Mouse (Mus musculus): ENCODE results near the gene Dennd4c. TPM values are rescaled to one million over a fixed set of nuclear protein-coding genes. Genes with fewer than 3 reads are reported as not detected.

Gene Dennd4c
- polyA plus RNA-seq, 1 experiment from 2014 or later: 7.4 TPM

DNA sequence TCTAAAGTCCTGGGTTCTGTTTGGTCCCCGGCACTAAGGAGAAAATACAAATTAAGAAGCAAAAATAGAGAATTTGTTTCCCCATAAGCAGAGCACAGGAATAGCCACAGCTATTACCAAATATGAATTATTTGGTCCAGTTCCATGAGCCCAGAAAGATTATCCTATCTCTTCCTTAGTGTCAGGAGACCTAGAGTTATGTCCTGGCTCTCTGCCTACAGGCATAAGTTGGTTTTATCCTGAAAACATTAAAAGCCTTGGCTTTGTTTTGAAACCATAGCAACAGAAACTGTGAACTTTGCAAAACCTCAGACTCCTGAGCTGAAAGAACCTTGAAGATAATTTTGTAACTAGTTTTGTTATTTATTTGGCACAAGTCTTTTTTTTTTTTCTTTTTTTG, 31.2 kb upstream of the Dennd4c start:
- DNase-seq (ENCODE audit: low spot score) (no peak), ATAC-seq (ENCODE audit: low FRiP score) (no peak)
- Histone ChIP-seq H3K9me3 (ENCODE audit: control insufficient read depth, low read length) (no peaks in the 10 kb centered on the region), H3K27me3 (ENCODE audit: control insufficient read depth, insufficient read depth, low read length) (no peaks in the 10 kb centered on the region), H3K27ac (ENCODE audit: low read depth, low read length) (no peak overlapping the region), H3K36me3 (ENCODE audit: control insufficient read depth, insufficient read depth, low read length) (no peaks in the 10 kb centered on the region), H3K4me1 (replicated peaks; ENCODE audit: control insufficient read depth, insufficient read depth, low read length) (no peaks in the 10 kb centered on the region), H3K4me3 (ENCODE audit: low read depth, low read length) (no peak overlapping the region), H3K4me2 (replicated peaks; ENCODE audit: low read depth, low read length) (no peak overlapping the region), H3K9ac (ENCODE audit: low read depth, low read length) (no peak overlapping the region)
- 88% methylated on average over 1 of the region's 1 CpGs for WGBS

DNA sequence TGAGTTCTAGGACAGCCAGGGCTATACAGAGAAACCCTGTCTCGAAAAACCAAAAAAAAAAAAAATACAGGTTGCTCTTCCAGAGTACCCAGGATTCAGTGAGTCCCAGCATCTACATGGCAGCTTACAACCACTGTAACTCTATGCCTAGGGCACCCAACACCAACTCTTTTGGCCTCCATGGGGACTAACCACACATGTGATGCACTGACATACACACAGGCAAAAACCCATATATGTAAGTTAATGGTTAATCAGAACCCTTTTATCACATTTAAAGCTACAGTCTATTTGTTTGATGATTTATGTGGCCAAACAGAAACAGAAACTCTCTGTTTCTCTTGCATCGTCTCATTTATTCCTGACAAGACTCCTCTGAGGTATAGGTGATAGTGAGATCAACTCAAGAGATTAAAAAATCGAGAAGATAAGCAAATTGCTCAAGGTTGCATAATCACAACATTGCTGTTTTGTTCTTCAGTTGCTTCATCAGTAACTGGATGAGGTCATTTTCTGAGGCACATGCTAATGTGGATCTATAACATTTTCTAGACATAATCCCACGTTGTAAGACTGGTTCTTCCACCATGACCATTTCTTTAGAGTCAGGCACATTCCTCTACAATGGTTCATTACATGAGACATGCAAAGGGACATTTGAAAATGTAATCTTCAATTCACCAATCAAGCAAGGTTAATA, 29.3 kb upstream of the Dennd4c start:
- DNase-seq (ENCODE audit: low spot score) (no peak), ATAC-seq (ENCODE audit: low FRiP score) (no peak)
- no peak overlapping the region for H3K27ac ChIP-seq (ENCODE audit: low read depth, low read length)
- no peaks in the 10 kb centered on the region for H3K4me1 ChIP-seq (replicated peaks; ENCODE audit: control insufficient read depth, insufficient read depth, low read length)
- WGBS: 77% methylated on average over 4 of the region's 4 CpGs
- no peaks in the 10 kb centered on the region for H3K27me3 ChIP-seq (ENCODE audit: control insufficient read depth, insufficient read depth, low read length)
- no peaks in the 10 kb centered on the region for H3K9me3 ChIP-seq (ENCODE audit: control insufficient read depth, low read length)
- H3K9ac ChIP-seq (ENCODE audit: low read depth, low read length): no peak overlapping the region
- no peak overlapping the region for H3K4me2 ChIP-seq (replicated peaks; ENCODE audit: low read depth, low read length)
- H3K4me3 ChIP-seq (ENCODE audit: low read depth, low read length): no peak overlapping the region
- no peaks in the 10 kb centered on the region for H3K36me3 ChIP-seq (ENCODE audit: control insufficient read depth, insufficient read depth, low read length)

DNA sequence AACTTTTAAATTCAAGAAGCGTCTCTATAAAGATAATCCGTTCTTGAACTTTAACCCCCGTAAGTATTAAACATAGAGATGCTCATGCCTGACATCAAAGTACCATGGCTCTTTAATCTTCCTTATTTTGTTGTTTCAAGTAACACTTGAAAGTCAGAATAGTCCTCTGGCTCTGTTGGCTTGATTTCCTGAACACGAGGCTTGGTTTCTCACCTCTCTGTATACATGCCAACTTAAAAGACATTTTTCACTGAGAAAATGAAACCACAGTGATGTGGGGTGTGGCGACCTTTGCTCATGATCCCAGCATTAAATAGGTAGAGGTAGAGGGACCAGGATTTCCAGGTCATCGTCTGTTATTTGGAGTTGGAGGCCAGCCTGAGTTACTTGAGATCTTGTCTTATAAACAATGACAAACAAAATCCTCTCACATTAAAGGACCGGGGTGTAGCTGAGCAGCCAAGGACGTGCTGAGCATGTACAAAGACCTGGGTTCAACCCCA, 26.4 kb upstream of the Dennd4c start:
- WGBS: 80% methylated on average over 8 of the region's 8 CpGs

DNA sequence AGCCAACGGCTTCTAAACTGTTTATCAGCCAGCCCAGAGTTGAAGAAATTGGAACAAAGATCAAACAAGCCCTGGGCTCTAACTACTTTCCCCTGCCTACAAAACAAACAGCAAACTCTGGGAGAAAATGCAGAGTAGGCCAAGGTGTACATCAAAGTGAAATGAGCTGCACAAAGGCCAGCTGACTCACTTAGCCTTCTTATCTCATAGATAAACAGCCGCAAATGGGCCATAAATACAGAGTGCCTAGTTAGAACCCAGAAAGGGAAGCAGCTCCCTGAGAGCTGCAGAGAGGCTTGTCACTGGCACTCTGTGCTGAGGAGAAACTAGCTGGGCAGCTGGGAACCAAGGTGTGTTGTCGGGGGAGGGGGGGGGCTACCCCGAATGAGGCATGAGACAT, 23.2 kb upstream of the Dennd4c start:
- H3K27ac ChIP-seq (ENCODE audit: low read depth, low read length): no peak overlapping the region
- H3K9ac ChIP-seq (ENCODE audit: low read depth, low read length): no peak overlapping the region
- H3K27me3 ChIP-seq (ENCODE audit: control insufficient read depth, insufficient read depth, low read length): no peaks in the 10 kb centered on the region
- no peaks in the 10 kb centered on the region for H3K4me1 ChIP-seq (replicated peaks; ENCODE audit: control insufficient read depth, insufficient read depth, low read length)
- H3K4me3 ChIP-seq (ENCODE audit: low read depth, low read length): no peak overlapping the region
- no peaks in the 10 kb centered on the region for H3K9me3 ChIP-seq (ENCODE audit: control insufficient read depth, low read length)
- 76% methylated on average over 4 of the region's 4 CpGs for WGBS
- DNase-seq (ENCODE audit: low spot score) (no peak), ATAC-seq (ENCODE audit: low FRiP score) (no peak)
- H3K4me2 ChIP-seq (replicated peaks; ENCODE audit: low read depth, low read length): no peak overlapping the region
- no peaks in the 10 kb centered on the region for H3K36me3 ChIP-seq (ENCODE audit: control insufficient read depth, insufficient read depth, low read length)

More for the DNA sequence above, 26.4 kb upstream of the Dennd4c start:
- Histone ChIP-seq H3K9ac (ENCODE audit: low read depth, low read length) (no peak overlapping the region), H3K36me3 (ENCODE audit: control insufficient read depth, insufficient read depth, low read length) (no peaks in the 10 kb centered on the region), H3K4me1 (replicated peaks; ENCODE audit: control insufficient read depth, insufficient read depth, low read length) (no peaks in the 10 kb centered on the region), H3K4me2 (replicated peaks; ENCODE audit: low read depth, low read length) (no peak overlapping the region), H3K27ac (ENCODE audit: low read depth, low read length) (no peak overlapping the region), H3K4me3 (ENCODE audit: low read depth, low read length) (no peak overlapping the region), H3K27me3 (ENCODE audit: control insufficient read depth, insufficient read depth, low read length) (no peaks in the 10 kb centered on the region), H3K9me3 (ENCODE audit: control insufficient read depth, low read length) (no peaks in the 10 kb centered on the region)
- DNase-seq (ENCODE audit: low spot score): no peak
- no peak for ATAC-seq (ENCODE audit: low FRiP score)

DNA sequence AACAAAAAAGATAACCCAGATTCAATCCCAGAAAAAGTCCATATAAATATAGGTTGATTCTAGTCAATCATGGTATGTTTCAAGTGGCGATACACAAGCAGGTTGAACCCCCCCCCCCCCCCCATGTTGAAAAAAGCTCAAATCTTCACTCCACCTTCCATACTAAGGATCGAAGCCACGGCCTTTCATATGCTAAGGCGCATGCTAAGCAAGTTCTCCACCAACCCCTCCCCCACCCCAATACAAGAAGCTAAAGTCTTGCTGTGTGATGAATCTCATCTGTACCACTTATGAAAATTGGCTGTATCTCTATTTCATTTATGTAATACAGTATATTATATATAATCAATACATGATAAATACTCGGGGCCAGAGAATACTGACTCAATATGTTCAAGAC, 22.2 kb upstream of the Dennd4c start:
- DNase-seq (ENCODE audit: low spot score) (no peak), ATAC-seq (ENCODE audit: low FRiP score) (no peak)
- H3K9me3 ChIP-seq (ENCODE audit: control insufficient read depth, low read length): no peaks in the 10 kb centered on the region
- H3K9ac ChIP-seq (ENCODE audit: low read depth, low read length): no peak overlapping the region
- H3K4me2 ChIP-seq (replicated peaks; ENCODE audit: low read depth, low read length): no peak overlapping the region
- H3K36me3 ChIP-seq (ENCODE audit: control insufficient read depth, insufficient read depth, low read length): no peaks in the 10 kb centered on the region
- H3K27me3 ChIP-seq (ENCODE audit: control insufficient read depth, insufficient read depth, low read length): no peaks in the 10 kb centered on the region
- no peaks in the 10 kb centered on the region for H3K4me1 ChIP-seq (replicated peaks; ENCODE audit: control insufficient read depth, insufficient read depth, low read length)
- H3K4me3 ChIP-seq (ENCODE audit: low read depth, low read length): no peak overlapping the region
- H3K27ac ChIP-seq (ENCODE audit: low read depth, low read length): no peak overlapping the region
- WGBS: 94% methylated on average over 5 of the region's 5 CpGs

DNA sequence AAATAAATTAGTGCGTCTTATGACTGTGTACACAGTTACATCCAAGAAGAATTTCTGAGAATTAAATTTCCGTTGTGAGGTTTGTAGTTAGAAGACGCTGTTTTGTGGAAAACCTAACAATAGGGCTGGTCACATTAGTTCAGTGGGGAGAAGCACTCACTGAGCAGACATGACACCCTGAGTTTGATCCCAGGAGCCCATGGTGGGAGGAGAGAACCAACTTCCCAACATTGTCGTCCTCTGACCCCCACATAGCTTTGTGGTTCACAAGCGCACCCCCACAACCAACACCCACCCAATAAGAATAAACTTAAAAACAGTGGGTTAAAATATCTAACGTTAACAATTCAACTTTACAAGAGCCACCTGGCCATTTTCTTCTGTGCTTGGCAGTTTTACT, 18.5 kb upstream of the Dennd4c start:
- Histone ChIP-seq H3K9me3 (ENCODE audit: control insufficient read depth, low read length) (no peaks in the 10 kb centered on the region), H3K4me2 (replicated peaks; ENCODE audit: low read depth, low read length) (no peak overlapping the region), H3K4me1 (replicated peaks; ENCODE audit: control insufficient read depth, insufficient read depth, low read length) (no peaks in the 10 kb centered on the region), H3K27ac (ENCODE audit: low read depth, low read length) (no peak overlapping the region), H3K9ac (ENCODE audit: low read depth, low read length) (no peak overlapping the region), H3K27me3 (ENCODE audit: control insufficient read depth, insufficient read depth, low read length) (no peaks in the 10 kb centered on the region), H3K4me3 (ENCODE audit: low read depth, low read length) (no peak overlapping the region), H3K36me3 (ENCODE audit: control insufficient read depth, insufficient read depth, low read length) (no peaks in the 10 kb centered on the region)
- ATAC-seq (ENCODE audit: low FRiP score): no peak
- no peak for DNase-seq (ENCODE audit: low spot score)
- 85% methylated on average over 6 of the region's 6 CpGs for WGBS

DNA sequence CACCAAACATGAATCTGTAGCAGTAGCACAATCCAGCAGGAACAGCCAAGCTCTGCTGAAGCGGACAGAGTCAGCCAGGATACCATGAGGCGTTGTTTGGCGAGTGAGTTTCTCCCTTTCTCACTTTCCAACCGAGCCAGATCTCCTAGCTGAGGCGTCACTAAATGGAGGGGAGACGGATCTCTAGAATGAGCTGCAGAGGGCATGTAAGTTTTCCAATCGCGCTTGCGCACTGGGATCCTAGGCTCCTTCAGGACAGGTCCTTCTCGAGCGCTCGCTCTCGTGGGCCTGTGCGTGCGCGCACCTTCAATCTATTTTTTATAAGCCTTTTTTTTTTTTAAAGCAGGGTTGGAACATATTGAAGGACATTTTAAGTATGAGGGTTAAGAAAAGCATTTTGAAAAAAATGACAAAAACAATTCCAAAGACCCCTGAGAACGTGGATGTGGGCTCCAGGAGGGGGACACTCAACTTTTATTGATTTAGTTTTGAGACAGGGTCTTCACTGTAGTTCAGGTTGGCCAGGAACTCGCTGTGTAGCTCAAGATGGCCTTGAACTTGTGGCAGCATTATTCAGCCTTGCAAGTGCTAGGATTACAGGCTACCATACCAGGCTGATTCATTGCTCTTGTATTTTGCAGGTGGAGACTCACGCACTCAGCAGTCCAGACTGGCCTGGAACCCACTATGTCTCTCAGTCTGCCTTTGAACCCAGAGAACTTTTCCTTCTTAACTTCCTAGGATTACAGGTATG, 14.1 kb upstream of the Dennd4c start:
- no peaks in the 10 kb centered on the region for H3K4me1 ChIP-seq (replicated peaks; ENCODE audit: control insufficient read depth, insufficient read depth, low read length)
- DNase-seq (ENCODE audit: low spot score) (no peak), ATAC-seq (ENCODE audit: low FRiP score) (no peak)
- no peaks in the 10 kb centered on the region for H3K9me3 ChIP-seq (ENCODE audit: control insufficient read depth, low read length)
- 87% methylated on average over 19 of the region's 19 CpGs for WGBS
- no peak overlapping the region for H3K27ac ChIP-seq (ENCODE audit: low read depth, low read length)
- H3K9ac ChIP-seq (ENCODE audit: low read depth, low read length): no peak overlapping the region
- H3K27me3 ChIP-seq (ENCODE audit: control insufficient read depth, insufficient read depth, low read length): no peaks in the 10 kb centered on the region
- H3K36me3 ChIP-seq (ENCODE audit: control insufficient read depth, insufficient read depth, low read length): no peaks in the 10 kb centered on the region
- H3K4me3 ChIP-seq (ENCODE audit: low read depth, low read length): no peak overlapping the region
- no peak overlapping the region for H3K4me2 ChIP-seq (replicated peaks; ENCODE audit: low read depth, low read length)

DNA sequence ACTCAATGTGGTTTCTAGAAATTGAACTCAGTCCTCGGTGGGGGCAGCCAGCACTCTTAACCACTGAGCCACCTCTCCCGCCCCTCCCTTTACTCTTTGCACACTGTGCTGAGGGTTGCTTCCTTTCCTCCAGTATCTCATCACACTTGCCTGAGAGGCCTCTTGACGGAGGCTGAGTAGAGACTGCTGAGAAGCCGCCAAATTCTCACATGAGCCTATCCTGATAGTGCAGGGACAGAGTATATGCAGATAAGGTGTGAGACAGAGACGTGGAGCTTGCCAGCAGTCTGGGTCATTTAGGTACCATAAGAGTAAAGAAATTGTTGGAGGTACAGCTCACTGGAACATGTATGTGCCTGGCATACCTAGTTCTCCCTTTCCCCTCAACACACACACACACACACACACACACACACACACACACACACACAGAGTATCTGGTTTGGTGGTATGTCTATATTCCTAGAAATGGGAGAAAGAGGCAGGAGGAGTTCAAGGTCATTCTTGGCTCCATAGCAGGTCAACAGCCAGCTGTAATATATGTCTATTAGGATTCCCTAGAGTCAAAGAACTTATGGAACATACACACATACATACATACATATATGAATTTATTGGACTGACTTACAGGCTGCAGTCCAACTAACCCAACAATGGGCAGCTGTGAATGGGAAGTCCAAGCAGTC, 8.9 kb upstream of the Dennd4c start:
- Histone ChIP-seq H3K4me3 (ENCODE audit: low read depth, low read length) (no peak overlapping the region), H3K9ac (ENCODE audit: low read depth, low read length) (no peak overlapping the region), H3K9me3 (ENCODE audit: control insufficient read depth, low read length) (no peaks in the 10 kb centered on the region), H3K27ac (ENCODE audit: low read depth, low read length) (no peak overlapping the region), H3K36me3 (ENCODE audit: control insufficient read depth, insufficient read depth, low read length) (no peaks in the 10 kb centered on the region), H3K4me2 (replicated peaks; ENCODE audit: low read depth, low read length) (no peak overlapping the region), H3K27me3 (ENCODE audit: control insufficient read depth, insufficient read depth, low read length) (no peaks in the 10 kb centered on the region), H3K4me1 (replicated peaks; ENCODE audit: control insufficient read depth, insufficient read depth, low read length) (no peaks in the 10 kb centered on the region)
- 79% methylated on average over 5 of the region's 5 CpGs for WGBS
- no peak for ATAC-seq (ENCODE audit: low FRiP score)
- no peak for DNase-seq (ENCODE audit: low spot score)
